Mouse (Mus musculus) mesoderm, embryonic 11.5 days (tissue): Measurements from ENCODE around the gene Zdhhc23.

Experiments
- DNase-seq: peaks from one replicate; pipeline ENCODE4 v3.0.0-alpha.2; 2012; ENCODE audit warnings: low read depth, low spot score

Gene Zdhhc23

GRCm38 (mm10) chr16:43979328-43980109, at the start of gene Zdhhc23:
TSS of gene Zdhhc23 (minus strand) at chr16:43979791.
- DNase-seq: no peak

GRCm38 (mm10) chr16:44029273-44029672, 49.7 kb upstream of the Zdhhc23 start:
- DNase-seq: no peak

GRCm38 (mm10) chr16:44026822-44027221, 47.2 kb upstream of the Zdhhc23 start:
- no peak for DNase-seq

GRCm38 (mm10) chr16:44026210-44026609, 46.6 kb upstream of the Zdhhc23 start:
- DNase-seq: no peak

- no peak for DNase-seq
These were observed 39.5 kb upstream of the Zdhhc23 start for GRCm38 (mm10) chr16:44018986-44019548.

- DNase-seq: no peak
These were observed 38.8 kb upstream of the Zdhhc23 start for GRCm38 (mm10) chr16:44018372-44018771.

- no peak for DNase-seq
These were observed 38.1 kb upstream of the Zdhhc23 start for GRCm38 (mm10) chr16:44017707-44018106.

GRCm38 (mm10) chr16:44016164-44016563, 36.6 kb upstream of the Zdhhc23 start:
- peak; percentile 23 for DNase-seq

- DNase-seq: no peak
These were observed 36.0 kb upstream of the Zdhhc23 start for GRCm38 (mm10) chr16:44015416-44016158.

- DNase-seq: no peak
These were observed 31.4 kb upstream of the Zdhhc23 start for GRCm38 (mm10) chr16:44011010-44011409.

GRCm38 (mm10) chr16:44002086-44002485, 22.5 kb upstream of the Zdhhc23 start:
- DNase-seq: no peak

GRCm38 (mm10) chr16:43999541-43999940, 19.9 kb upstream of the Zdhhc23 start:
- no peak for DNase-seq

GRCm38 (mm10) chr16:43999111-43999510, 19.5 kb upstream of the Zdhhc23 start:
- DNase-seq: no peak

- no peak for DNase-seq
These were observed 15.0 kb upstream of the Zdhhc23 start for GRCm38 (mm10) chr16:43994623-43995022.

GRCm38 (mm10) chr16:43986299-43986698, 6.7 kb upstream of the Zdhhc23 start:
- DNase-seq: no peak

- DNase-seq: no peak
These were observed 569 bp upstream of the Zdhhc23 start for GRCm38 (mm10) chr16:43980110-43980609.

- DNase-seq: peak; percentile 46
These were observed 622 bp downstream of the Zdhhc23 start for GRCm38 (mm10) chr16:43979010-43979327.

GRCm38 (mm10) chr16:43973606-43974220, 5.9 kb downstream of the Zdhhc23 start:
- DNase-seq: no peak

- no peak for DNase-seq
These were observed 6.4 kb downstream of the Zdhhc23 start for GRCm38 (mm10) chr16:43973147-43973546.

- no peak for DNase-seq
These were observed 7.2 kb downstream of the Zdhhc23 start for GRCm38 (mm10) chr16:43972391-43972790.

- DNase-seq: no peak
These were observed 7.8 kb downstream of the Zdhhc23 start for GRCm38 (mm10) chr16:43971741-43972140.

- DNase-seq: no peak
These were observed 8.4 kb downstream of the Zdhhc23 start for GRCm38 (mm10) chr16:43971189-43971588.
